Mouse (Mus musculus): ENCODE data around the gene Smarcc2. TPM values are rescaled to one million over a fixed set of nuclear protein-coding genes. Genes with fewer than 3 reads are reported as not detected.

Smarcc2 gene
- total and polyA plus RNA-seq, 2 experiments from 2014 or later = 143 to 233 TPM

DNA sequence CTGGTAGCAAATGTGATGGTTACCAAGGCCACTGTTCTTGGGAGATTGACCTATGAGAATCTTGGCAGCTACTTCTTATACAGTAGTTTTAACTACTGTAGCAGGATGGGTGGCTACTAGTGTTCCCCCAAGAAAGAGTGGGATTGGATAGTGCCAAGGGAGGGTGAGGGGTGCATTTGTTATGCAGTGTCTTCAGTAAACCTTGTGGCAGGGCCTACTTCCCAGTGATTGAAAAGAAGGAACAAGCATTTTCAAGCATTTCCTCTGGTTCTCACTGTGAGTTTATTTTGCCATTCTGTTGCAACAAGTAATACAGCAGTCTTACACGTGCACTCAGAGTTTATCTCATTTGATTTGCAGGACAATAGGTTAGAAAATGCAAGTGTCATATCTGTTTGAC, 46.5 kb upstream of the Smarcc2 start:
- Histone ChIP-seq H3K27ac (ENCODE audit: low read depth, low read length) (peak overlapping the region; percentile 94), H3K9me3 (ENCODE audit: low read length) (no peaks in the 10 kb centered on the region), H3K4me3 (ENCODE audit: low read depth, low read length) (peak overlapping the region; percentile 74), H3K4me2 (ENCODE audit: low read depth, low read length, poor library complexity, severe bottlenecking) (peak overlapping the region; percentile 95), H3K36me3 (ENCODE audit: insufficient read depth, low read length) (peaks cover 8% of the 10 kb centered on the region), H3K9ac (replicated peaks; ENCODE audit: low read length, poor library complexity, severe bottlenecking) (peak overlapping the region; percentile 86), H3K4me1 (ENCODE audit: insufficient read depth, low read length) (peaks cover 20% of the 10 kb centered on the region), H3K27me3 (ENCODE audit: insufficient read depth, low read length) (no peaks in the 10 kb centered on the region)
- no peak for TF ChIP-seq CTCF (IDR thresholded peaks at IDR 0.05)
- ATAC-seq (ENCODE audit: low FRiP score) = no peak
- 38% methylated on average over 1 of the region's 1 CpGs for WGBS
- DNase-seq (ENCODE audit: low spot score) = no peak

DNA sequence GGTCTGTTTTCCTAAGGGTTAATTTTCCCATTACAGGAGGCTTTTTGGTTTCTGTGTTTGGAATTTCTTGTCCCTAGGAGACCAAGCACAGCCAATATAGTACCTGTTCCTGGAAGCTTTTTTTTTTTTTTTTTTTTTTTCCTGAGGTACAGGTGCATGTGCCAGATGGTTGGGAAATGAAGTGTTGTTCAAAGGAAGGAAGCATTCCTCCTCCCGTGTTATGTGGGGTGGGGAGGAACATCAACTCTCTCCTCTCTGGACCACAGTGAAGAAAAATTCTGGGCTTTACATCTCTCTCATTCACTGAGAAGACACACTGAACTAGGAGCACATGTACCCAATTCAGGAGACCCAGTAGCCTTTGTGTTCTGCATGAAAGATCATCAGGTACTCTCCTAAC, 46.0 kb upstream of the Smarcc2 start:
- TF ChIP-seq CTCF (IDR thresholded peaks at IDR 0.05) = no peak
- H3K36me3 ChIP-seq (ENCODE audit: insufficient read depth, low read length) = peaks cover 5% of the 10 kb centered on the region
- no peak for ATAC-seq (ENCODE audit: low FRiP score)
- peak overlapping the region; percentile 74; the same call in 1 of the 2 replicates for H3K4me3 ChIP-seq (ENCODE audit: low read depth, low read length)
- peak overlapping the region; percentile 95 for H3K4me2 ChIP-seq (ENCODE audit: low read depth, low read length, poor library complexity, severe bottlenecking)
- H3K27me3 ChIP-seq (ENCODE audit: insufficient read depth, low read length) = no peaks in the 10 kb centered on the region
- H3K9ac ChIP-seq (replicated peaks; ENCODE audit: low read length, poor library complexity, severe bottlenecking) = no peak overlapping the region
- no peaks in the 10 kb centered on the region for H3K9me3 ChIP-seq (ENCODE audit: low read length)
- H3K4me1 ChIP-seq (ENCODE audit: insufficient read depth, low read length) = peaks cover 19% of the 10 kb centered on the region
- WGBS = 76% methylated on average over 1 of the region's 1 CpGs
- no peak overlapping the region for H3K27ac ChIP-seq (ENCODE audit: low read depth, low read length)
- DNase-seq (ENCODE audit: low spot score) = no peak

DNA sequence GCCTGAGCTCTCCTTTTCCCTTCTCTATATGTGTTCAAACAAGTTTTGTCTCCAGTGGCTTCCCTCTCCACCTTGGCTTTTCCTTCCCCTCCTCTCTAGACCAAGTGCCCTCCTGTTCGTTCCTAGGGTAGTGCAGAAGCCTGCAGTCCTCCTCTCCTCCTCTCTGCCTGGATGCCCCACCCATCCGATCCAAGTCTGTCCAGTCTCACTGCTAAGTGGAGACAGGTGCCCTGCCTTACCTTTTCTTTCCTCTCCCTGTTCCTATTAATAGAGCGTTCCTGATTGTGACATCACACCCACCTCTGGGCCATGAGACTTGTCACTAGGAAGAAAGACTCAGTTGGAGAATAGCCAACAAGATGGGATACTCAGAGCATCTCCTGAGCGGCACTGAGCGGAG, 44.2 kb upstream of the Smarcc2 start:
- Histone ChIP-seq H3K27me3 (ENCODE audit: insufficient read depth, low read length) (no peaks in the 10 kb centered on the region), H3K36me3 (ENCODE audit: insufficient read depth, low read length) (peaks cover 9% of the 10 kb centered on the region), H3K4me1 (ENCODE audit: insufficient read depth, low read length) (peaks cover 12% of the 10 kb centered on the region), H3K27ac (ENCODE audit: low read depth, low read length) (no peak overlapping the region), H3K4me3 (ENCODE audit: low read depth, low read length) (no peak overlapping the region), H3K9me3 (ENCODE audit: low read length) (no peaks in the 10 kb centered on the region), H3K4me2 (ENCODE audit: low read depth, low read length, poor library complexity, severe bottlenecking) (no peak overlapping the region), H3K9ac (replicated peaks; ENCODE audit: low read length, poor library complexity, severe bottlenecking) (0 out of 2 replicates have a peak overlapping the region, but pooled peaks have one; percentile 8)
- TF ChIP-seq CTCF (IDR thresholded peaks at IDR 0.05) = no peak
- ATAC-seq (ENCODE audit: low FRiP score) = no peak
- 88% methylated on average over 5 of the region's 5 CpGs for WGBS
- DNase-seq (ENCODE audit: low spot score) = no peak

DNA sequence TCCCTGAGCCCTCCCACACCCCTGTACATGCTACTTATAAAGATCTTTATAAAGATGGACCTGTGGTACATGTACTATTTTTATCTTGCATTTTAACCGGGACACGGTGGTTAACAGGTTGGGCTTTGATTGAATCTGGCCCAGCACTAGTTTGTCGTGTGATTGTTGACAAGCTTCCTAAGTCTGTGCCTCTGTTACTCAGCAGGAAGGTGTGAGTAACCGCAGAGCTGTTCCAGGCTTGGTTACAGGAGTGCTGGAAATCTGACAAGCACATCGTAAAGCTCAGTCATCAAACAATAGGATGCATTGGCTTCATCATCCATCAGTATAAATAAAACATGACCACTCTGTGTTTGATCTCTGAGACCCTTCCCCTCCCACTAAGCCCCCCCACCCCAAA, 36.6 kb upstream of the Smarcc2 start:
- H3K27me3 ChIP-seq (ENCODE audit: insufficient read depth, low read length) = no peaks in the 10 kb centered on the region
- no peak overlapping the region for H3K4me3 ChIP-seq (ENCODE audit: low read depth, low read length)
- H3K4me2 ChIP-seq (ENCODE audit: low read depth, low read length, poor library complexity, severe bottlenecking) = no peak overlapping the region
- H3K9me3 ChIP-seq (ENCODE audit: low read length) = no peaks in the 10 kb centered on the region
- no peaks in the 10 kb centered on the region for H3K4me1 ChIP-seq (ENCODE audit: insufficient read depth, low read length)
- peaks cover 20% of the 10 kb centered on the region for H3K36me3 ChIP-seq (ENCODE audit: insufficient read depth, low read length)
- no peak for TF ChIP-seq CTCF (IDR thresholded peaks at IDR 0.05)
- no peak for DNase-seq (ENCODE audit: low spot score)
- no peak overlapping the region for H3K9ac ChIP-seq (replicated peaks; ENCODE audit: low read length, poor library complexity, severe bottlenecking)
- no peak overlapping the region for H3K27ac ChIP-seq (ENCODE audit: low read depth, low read length)
- ATAC-seq (ENCODE audit: low FRiP score) = no peak
- 80% methylated on average over 5 of the region's 5 CpGs for WGBS

DNA sequence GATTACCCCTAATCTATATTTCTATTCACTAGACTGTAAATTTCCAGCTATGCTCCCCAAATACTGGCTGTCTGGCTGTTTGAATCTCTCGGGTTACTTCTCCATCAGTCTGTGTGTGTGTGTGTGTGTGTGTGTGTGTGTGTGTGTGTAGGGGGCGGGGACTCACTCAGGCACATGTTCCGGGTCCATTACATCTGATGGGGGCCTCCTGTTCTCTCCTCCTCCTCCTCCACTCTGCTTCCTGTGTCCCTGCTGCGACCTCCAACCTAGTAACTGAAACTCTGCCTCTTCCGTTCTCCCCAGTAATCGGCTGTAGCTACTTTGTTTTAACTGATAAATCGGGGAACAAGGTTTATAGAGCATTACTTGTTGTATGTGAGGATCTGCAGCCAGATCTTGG, 34.4 kb upstream of the Smarcc2 start:
- DNase-seq (ENCODE audit: low spot score) (no peak), ATAC-seq (ENCODE audit: low FRiP score) (no peak)
- Histone ChIP-seq H3K36me3 (ENCODE audit: insufficient read depth, low read length) (peaks cover 28% of the 10 kb centered on the region), H3K27ac (ENCODE audit: low read depth, low read length) (no peak overlapping the region), H3K9me3 (ENCODE audit: low read length) (no peaks in the 10 kb centered on the region), H3K27me3 (ENCODE audit: insufficient read depth, low read length) (no peaks in the 10 kb centered on the region), H3K4me3 (ENCODE audit: low read depth, low read length) (no peak overlapping the region), H3K4me2 (ENCODE audit: low read depth, low read length, poor library complexity, severe bottlenecking) (no peak overlapping the region), H3K9ac (replicated peaks; ENCODE audit: low read length, poor library complexity, severe bottlenecking) (no peak overlapping the region), H3K4me1 (ENCODE audit: insufficient read depth, low read length) (no peaks in the 10 kb centered on the region)
- WGBS = 69% methylated on average over 7 of the region's 7 CpGs
- TF ChIP-seq CTCF (IDR thresholded peaks at IDR 0.05) = no peak

DNA sequence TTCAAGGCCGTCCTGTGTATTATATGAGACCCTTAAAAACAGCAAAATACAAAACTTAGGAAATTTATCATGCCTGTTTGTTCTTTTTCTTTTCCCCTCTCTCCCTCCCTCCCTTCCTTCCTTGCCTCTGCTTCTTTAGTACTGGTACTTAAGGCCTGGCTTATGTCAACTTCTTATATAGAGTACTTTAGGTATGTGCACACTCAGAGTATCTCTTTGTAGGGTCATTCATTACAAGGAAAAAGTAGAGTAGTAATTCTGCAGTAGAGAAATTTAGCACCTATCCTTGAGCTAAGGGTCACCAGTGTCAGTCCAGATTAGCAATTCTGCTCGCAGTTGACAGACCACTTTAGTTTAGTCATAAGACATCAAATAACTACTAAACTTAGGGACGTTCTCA, 33.8 kb upstream of the Smarcc2 start:
- H3K27me3 ChIP-seq (ENCODE audit: insufficient read depth, low read length) = no peaks in the 10 kb centered on the region
- no peak overlapping the region for H3K27ac ChIP-seq (ENCODE audit: low read depth, low read length)
- H3K4me2 ChIP-seq (ENCODE audit: low read depth, low read length, poor library complexity, severe bottlenecking) = no peak overlapping the region
- peaks cover 28% of the 10 kb centered on the region for H3K36me3 ChIP-seq (ENCODE audit: insufficient read depth, low read length)
- H3K4me3 ChIP-seq (ENCODE audit: low read depth, low read length) = no peak overlapping the region
- WGBS = 92% methylated on average over 3 of the region's 3 CpGs
- no peak for TF ChIP-seq CTCF (IDR thresholded peaks at IDR 0.05)
- DNase-seq (ENCODE audit: low spot score) = no peak
- no peak overlapping the region for H3K9ac ChIP-seq (replicated peaks; ENCODE audit: low read length, poor library complexity, severe bottlenecking)
- ATAC-seq (ENCODE audit: low FRiP score) = no peak
- no peaks in the 10 kb centered on the region for H3K9me3 ChIP-seq (ENCODE audit: low read length)
- H3K4me1 ChIP-seq (ENCODE audit: insufficient read depth, low read length) = no peaks in the 10 kb centered on the region

Data from midbrain, postnatal 0 days (tissue).